Mouse (Mus musculus): ENCODE data around the gene Sim1. TPM values are rescaled to one million over a fixed set of nuclear protein-coding genes. Genes with fewer than 3 reads are reported as not detected.

The Sim1 gene
- polyA plus RNA-seq (2012; rRNA removed) (0.58 and 0.77 TPM in 2 replicates), polyA plus RNA-seq (2014; fragmentation: Nextera tagmentation; extraction: Ambion mirVana) (0.69 and 0.90 TPM in 2 replicates)

DNA sequence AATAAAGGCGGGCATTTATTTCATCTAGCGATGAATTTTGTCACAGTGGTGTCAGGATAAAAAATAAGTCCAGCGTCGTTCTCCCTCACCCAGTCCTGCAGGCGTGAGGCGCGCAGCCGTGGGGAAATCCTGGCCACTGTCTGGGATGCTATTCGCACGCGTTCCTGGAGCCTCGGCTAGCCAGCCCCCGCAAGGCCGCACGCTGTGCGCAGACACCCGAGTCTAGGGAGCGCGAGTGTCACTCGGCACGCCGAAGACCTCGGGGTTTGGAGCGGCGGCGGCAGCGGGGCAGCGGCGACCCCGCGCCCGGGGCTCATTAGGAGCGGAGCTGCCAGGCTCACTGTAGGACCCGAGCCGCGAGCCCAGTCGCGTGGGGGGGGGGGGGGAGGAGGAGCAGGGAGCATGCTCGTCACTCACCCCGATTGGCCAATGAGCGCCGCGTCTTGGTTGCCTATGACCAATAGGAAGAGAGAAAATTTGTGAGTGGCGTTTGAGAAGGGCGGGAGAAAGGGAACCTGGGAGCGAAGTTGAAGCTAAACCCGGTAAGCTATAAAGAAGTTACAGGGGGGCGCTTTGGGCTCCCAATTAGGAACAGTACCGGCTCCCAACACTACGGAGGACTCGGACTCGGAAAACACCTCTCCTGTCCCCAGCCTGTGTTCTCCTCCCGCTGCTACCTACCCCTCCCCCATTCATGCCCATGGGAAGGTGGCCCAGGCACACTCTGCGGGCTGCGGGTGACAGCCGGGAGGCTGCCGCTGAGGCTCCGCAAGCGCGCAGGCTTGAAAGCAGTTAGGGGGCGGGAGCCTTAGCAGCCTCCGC lies at the start of gene Sim1:
Gene Sim1, plus strand, starts transcription at position 585 of the 822 bp plus-strand sequence.
- Histone ChIP-seq H3K36me3 (ENCODE audit: control insufficient read depth, insufficient read depth, low read length) (no peaks in the 10 kb centered on the region), H3K4me3 (replicated peaks; ENCODE audit: low read length) (peak within 1 kb of the TSS; percentile 48), H3K27me3 (ENCODE audit: control insufficient read depth, insufficient read depth, low read length) (peaks cover 95% of the 10 kb centered on the region), H3K9me3 (ENCODE audit: control insufficient read depth, low read length) (no peaks in the 10 kb centered on the region), H3K9ac (ENCODE audit: low read depth, low read length, severe bottlenecking) (0 out of 2 replicates have a peak within 1 kb of the TSS, but pooled peaks have one; percentile 34), H3K4me1 (ENCODE audit: control insufficient read depth, insufficient read depth, low read length) (peaks cover 6% of the 10 kb centered on the region; the same call in 1 of the 2 replicates), H3K4me2 (replicated peaks; ENCODE audit: low read depth, low read length, severe bottlenecking) (peak within 1 kb of the TSS; percentile 81), H3K27ac (replicated peaks; ENCODE audit: low read depth, low read length) (no peak within 1 kb of the TSS)
- DNase-seq (ENCODE audit: low spot score) (peak; percentile 92), ATAC-seq (ENCODE audit: low FRiP score, low read depth) (peak; percentile 96)
- under 1% methylated on average over 52 of the region's 62 CpGs for WGBS
- no peak for TF ChIP-seq POLR2A (IDR thresholded peaks at IDR 0.05; ENCODE audit: borderline replicate concordance, extremely low read depth, insufficient read depth, insufficient read length)

DNA sequence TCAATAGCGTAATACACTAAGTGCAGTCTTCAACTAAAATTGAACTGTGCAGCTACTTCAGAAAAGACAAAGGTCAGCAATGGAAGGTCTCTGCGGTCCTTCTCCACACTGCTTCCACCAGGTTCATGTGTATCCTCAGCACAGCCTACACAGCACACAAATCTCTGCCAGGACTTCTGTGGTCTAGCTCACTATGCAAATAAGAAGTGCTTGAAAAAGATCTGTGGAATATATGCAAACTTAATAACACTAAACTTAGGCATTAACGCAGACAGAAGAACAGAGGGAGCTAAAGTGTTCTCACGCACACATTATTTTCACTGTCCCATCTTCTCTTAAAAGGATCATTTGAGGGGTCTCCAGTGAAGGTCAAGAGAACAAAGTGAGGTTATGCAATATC lies 26.4 kb upstream of the Sim1 start:
- ATAC-seq (ENCODE audit: low FRiP score, low read depth) (no peak), DNase-seq (ENCODE audit: low spot score) (no peak)
- 64% methylated on average over 4 of the region's 4 CpGs for WGBS
- H3K9ac ChIP-seq (ENCODE audit: low read depth, low read length, severe bottlenecking): no peak overlapping the region
- H3K4me2 ChIP-seq (replicated peaks; ENCODE audit: low read depth, low read length, severe bottlenecking): no peak overlapping the region
- H3K36me3 ChIP-seq (ENCODE audit: control insufficient read depth, insufficient read depth, low read length): no peaks in the 10 kb centered on the region
- no peaks in the 10 kb centered on the region for H3K27me3 ChIP-seq (ENCODE audit: control insufficient read depth, insufficient read depth, low read length)
- H3K9me3 ChIP-seq (ENCODE audit: control insufficient read depth, low read length): no peaks in the 10 kb centered on the region
- H3K4me1 ChIP-seq (ENCODE audit: control insufficient read depth, insufficient read depth, low read length): no peaks in the 10 kb centered on the region
- no peak for TF ChIP-seq POLR2A (IDR thresholded peaks at IDR 0.05; ENCODE audit: borderline replicate concordance, extremely low read depth, insufficient read depth, insufficient read length)
- no peak overlapping the region for H3K4me3 ChIP-seq (replicated peaks; ENCODE audit: low read length)
- H3K27ac ChIP-seq (replicated peaks; ENCODE audit: low read depth, low read length): no peak overlapping the region

DNA sequence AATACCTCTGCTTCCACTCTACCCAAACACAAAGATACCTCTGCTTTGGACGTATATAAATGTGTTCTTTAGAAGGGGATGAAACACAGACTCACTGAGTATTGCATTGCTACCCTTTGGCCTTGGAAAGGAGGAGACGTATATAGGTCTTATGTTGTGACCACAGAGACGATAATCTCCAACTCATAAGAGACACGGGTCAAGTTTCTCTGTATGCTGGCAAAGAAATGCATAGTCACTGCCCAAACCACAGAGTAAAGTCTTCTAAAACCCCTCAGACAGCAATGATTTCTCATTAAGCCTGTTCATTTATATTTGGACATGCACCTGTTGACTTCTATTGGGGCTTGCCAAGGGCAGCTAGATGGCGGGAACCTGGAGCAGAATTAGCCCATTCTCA lies 17.6 kb upstream of the Sim1 start:
- no peak overlapping the region for H3K9ac ChIP-seq (ENCODE audit: low read depth, low read length, severe bottlenecking)
- DNase-seq (ENCODE audit: low spot score): no peak
- H3K9me3 ChIP-seq (ENCODE audit: control insufficient read depth, low read length): no peaks in the 10 kb centered on the region
- no peaks in the 10 kb centered on the region for H3K4me1 ChIP-seq (ENCODE audit: control insufficient read depth, insufficient read depth, low read length)
- H3K27me3 ChIP-seq (ENCODE audit: control insufficient read depth, insufficient read depth, low read length): no peaks in the 10 kb centered on the region
- no peak for ATAC-seq (ENCODE audit: low FRiP score, low read depth)
- H3K36me3 ChIP-seq (ENCODE audit: control insufficient read depth, insufficient read depth, low read length): no peaks in the 10 kb centered on the region
- no peak for TF ChIP-seq POLR2A (IDR thresholded peaks at IDR 0.05; ENCODE audit: borderline replicate concordance, extremely low read depth, insufficient read depth, insufficient read length)
- H3K4me2 ChIP-seq (replicated peaks; ENCODE audit: low read depth, low read length, severe bottlenecking): no peak overlapping the region
- H3K4me3 ChIP-seq (replicated peaks; ENCODE audit: low read length): no peak overlapping the region
- H3K27ac ChIP-seq (replicated peaks; ENCODE audit: low read depth, low read length): no peak overlapping the region
- WGBS: 84% methylated on average over 5 of the region's 5 CpGs

DNA sequence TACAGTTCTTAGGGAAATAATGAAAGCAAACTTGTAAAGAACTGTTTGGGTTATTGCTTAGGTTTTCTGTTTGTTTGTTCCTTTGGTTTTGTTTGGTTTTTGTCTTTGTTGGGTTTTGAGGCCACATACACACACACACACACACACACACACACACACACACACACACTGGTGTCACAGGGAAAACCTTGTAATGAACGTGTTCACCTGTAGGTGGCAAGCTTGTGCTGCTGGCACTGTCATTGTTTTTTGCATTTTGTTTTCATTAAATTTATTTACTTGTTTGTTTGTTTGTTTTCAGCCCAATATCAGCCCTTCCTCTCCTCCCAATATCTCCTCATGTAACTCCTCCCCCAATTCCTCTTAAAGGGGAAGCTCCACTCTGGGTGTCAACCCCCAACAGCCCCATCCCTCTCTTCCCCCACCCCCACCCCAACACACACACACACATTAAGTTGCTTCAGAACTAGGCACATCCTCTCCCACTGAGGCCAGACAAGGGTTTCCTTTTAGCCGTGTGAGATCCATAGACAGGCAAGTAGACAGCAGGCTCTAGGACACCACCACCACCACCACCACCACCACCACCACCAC lies 13.0 kb upstream of the Sim1 start:
- H3K9me3 ChIP-seq (ENCODE audit: control insufficient read depth, low read length): no peaks in the 10 kb centered on the region
- 29% methylated on average over 2 of the region's 2 CpGs for WGBS
- no peak overlapping the region for H3K4me2 ChIP-seq (replicated peaks; ENCODE audit: low read depth, low read length, severe bottlenecking)
- no peak overlapping the region for H3K4me3 ChIP-seq (replicated peaks; ENCODE audit: low read length)
- no peak overlapping the region for H3K9ac ChIP-seq (ENCODE audit: low read depth, low read length, severe bottlenecking)
- H3K4me1 ChIP-seq (ENCODE audit: control insufficient read depth, insufficient read depth, low read length): no peaks in the 10 kb centered on the region
- H3K27ac ChIP-seq (replicated peaks; ENCODE audit: low read depth, low read length): no peak overlapping the region
- no peaks in the 10 kb centered on the region for H3K27me3 ChIP-seq (ENCODE audit: control insufficient read depth, insufficient read depth, low read length)
- H3K36me3 ChIP-seq (ENCODE audit: control insufficient read depth, insufficient read depth, low read length): no peaks in the 10 kb centered on the region
- no peak for ATAC-seq (ENCODE audit: low FRiP score, low read depth)
- DNase-seq (ENCODE audit: low spot score): no peak
- no peak for TF ChIP-seq POLR2A (IDR thresholded peaks at IDR 0.05; ENCODE audit: borderline replicate concordance, extremely low read depth, insufficient read depth, insufficient read length)

DNA sequence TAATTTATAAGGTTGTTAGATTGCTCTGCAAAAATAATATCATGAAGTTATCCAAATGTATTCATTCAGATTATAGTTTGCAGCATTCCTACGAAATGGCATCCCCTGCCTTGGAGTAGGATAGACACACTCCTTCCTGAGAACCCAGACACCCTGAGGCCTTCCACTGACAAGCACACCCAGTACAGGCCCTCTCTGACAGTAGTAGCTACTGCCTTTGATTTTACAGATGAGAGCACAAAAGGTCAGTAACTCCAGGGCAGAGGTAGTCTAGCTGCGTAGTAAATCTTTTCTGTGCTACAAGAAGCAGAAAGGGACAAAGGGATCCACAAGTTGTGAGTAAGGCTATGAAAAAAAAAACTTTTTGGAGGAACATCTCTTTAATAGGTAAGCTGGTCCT lies 12.2 kb upstream of the Sim1 start:
- WGBS: 63% methylated on average over 2 of the region's 2 CpGs
- Histone ChIP-seq H3K27me3 (ENCODE audit: control insufficient read depth, insufficient read depth, low read length) (no peaks in the 10 kb centered on the region), H3K4me1 (ENCODE audit: control insufficient read depth, insufficient read depth, low read length) (no peaks in the 10 kb centered on the region), H3K36me3 (ENCODE audit: control insufficient read depth, insufficient read depth, low read length) (no peaks in the 10 kb centered on the region), H3K9me3 (ENCODE audit: control insufficient read depth, low read length) (no peaks in the 10 kb centered on the region), H3K4me2 (replicated peaks; ENCODE audit: low read depth, low read length, severe bottlenecking) (no peak overlapping the region), H3K4me3 (replicated peaks; ENCODE audit: low read length) (no peak overlapping the region), H3K9ac (ENCODE audit: low read depth, low read length, severe bottlenecking) (no peak overlapping the region), H3K27ac (replicated peaks; ENCODE audit: low read depth, low read length) (no peak overlapping the region)
- no peak for TF ChIP-seq POLR2A (IDR thresholded peaks at IDR 0.05; ENCODE audit: borderline replicate concordance, extremely low read depth, insufficient read depth, insufficient read length)
- DNase-seq (ENCODE audit: low spot score) (no peak), ATAC-seq (ENCODE audit: low FRiP score, low read depth) (no peak)

All from limb, embryonic 14.5 days (tissue).